Mouse (Mus musculus) adrenal gland, postnatal 10 days (tissue): ENCODE data around the gene Adamts17. TPM values are rescaled to one million over a fixed set of nuclear protein-coding genes. Genes with fewer than 3 reads are reported as not detected.

Source experiments
- DNase-seq: peaks from one replicate; pipeline ENCODE4 v3.0.0; 2021; ENCODE audit warnings: mixed read lengths
- total RNA-seq, 2 experiments: library from RNA; stranded (reverse); gene quantifications; 2 replicates each; pipeline ENCODE4 v1.2.3; 2021

The Adamts17 gene
- total RNA-seq, 2 experiments from 2014 or later: 5.5 to 8.6 TPM

GRCm38 (mm10) chr7:66970974-66971373 is 131.4 kb downstream of the Adamts17 start:
- no peak for DNase-seq

- DNase-seq: no peak
These were observed 135.3 kb downstream of the Adamts17 start for GRCm38 (mm10) chr7:66974859-66975258.

- DNase-seq: no peak
These were observed 136.8 kb downstream of the Adamts17 start for GRCm38 (mm10) chr7:66976371-66976770.

- DNase-seq: no peak
These were observed 142.1 kb downstream of the Adamts17 start for GRCm38 (mm10) chr7:66981591-66981990.

GRCm38 (mm10) chr7:66982084-66982483 is 142.5 kb downstream of the Adamts17 start:
- no peak for DNase-seq

GRCm38 (mm10) chr7:66987671-66988070 is 148.1 kb downstream of the Adamts17 start:
- DNase-seq: no peak

GRCm38 (mm10) chr7:66988441-66988840 is 148.9 kb downstream of the Adamts17 start:
- DNase-seq: no peak

GRCm38 (mm10) chr7:66989357-66990045 is 150.0 kb downstream of the Adamts17 start:
- DNase-seq: no peak

GRCm38 (mm10) chr7:66998821-66999220 is 159.3 kb downstream of the Adamts17 start:
- DNase-seq: no peak

- DNase-seq: no peak
These were observed 164.1 kb downstream of the Adamts17 start for GRCm38 (mm10) chr7:67003648-67004047.

GRCm38 (mm10) chr7:67004220-67004619 is 164.7 kb downstream of the Adamts17 start:
- DNase-seq: peak; percentile 22

- DNase-seq: no peak
These were observed 170.3 kb downstream of the Adamts17 start for GRCm38 (mm10) chr7:67009841-67010240.

- DNase-seq: no peak
These were observed 172.6 kb downstream of the Adamts17 start for GRCm38 (mm10) chr7:67012011-67012751.

GRCm38 (mm10) chr7:67013211-67013895 is 173.8 kb downstream of the Adamts17 start:
- DNase-seq: peak; percentile 64

GRCm38 (mm10) chr7:67019937-67020336 is 180.4 kb downstream of the Adamts17 start:
- DNase-seq: no peak

- no peak for DNase-seq
These were observed 186.9 kb downstream of the Adamts17 start for GRCm38 (mm10) chr7:67026114-67027070.

GRCm38 (mm10) chr7:67027216-67027615 is 187.7 kb downstream of the Adamts17 start:
- no peak for DNase-seq

GRCm38 (mm10) chr7:67027696-67028095 is 188.2 kb downstream of the Adamts17 start:
- DNase-seq: no peak

- DNase-seq: no peak
These were observed 189.4 kb downstream of the Adamts17 start for GRCm38 (mm10) chr7:67028902-67029301.

GRCm38 (mm10) chr7:67029481-67029880 is 189.9 kb downstream of the Adamts17 start:
- DNase-seq: no peak

- no peak for DNase-seq
These were observed 191.7 kb downstream of the Adamts17 start for GRCm38 (mm10) chr7:67031284-67031683.

GRCm38 (mm10) chr7:67032616-67033015 is 193.1 kb downstream of the Adamts17 start:
- no peak for DNase-seq
